Mouse (Mus musculus) G1E (cell line): ENCODE measurements around the gene Als2cr12.

Source experiments
- CTCF ChIP-seq: IDR thresholded peaks from 2 replicates; pipeline ENCODE4 v1.5.1; 2012; ENCODE audit warnings: low read depth, low read length, inconsistent platforms, mixed read lengths
- GATA1 ChIP-seq: IDR thresholded peaks from 2 replicates; pipeline ENCODE4 v1.6.1; 2012; ENCODE audit warnings: borderline replicate concordance, low read length, inconsistent platforms, mixed read lengths

DNA sequence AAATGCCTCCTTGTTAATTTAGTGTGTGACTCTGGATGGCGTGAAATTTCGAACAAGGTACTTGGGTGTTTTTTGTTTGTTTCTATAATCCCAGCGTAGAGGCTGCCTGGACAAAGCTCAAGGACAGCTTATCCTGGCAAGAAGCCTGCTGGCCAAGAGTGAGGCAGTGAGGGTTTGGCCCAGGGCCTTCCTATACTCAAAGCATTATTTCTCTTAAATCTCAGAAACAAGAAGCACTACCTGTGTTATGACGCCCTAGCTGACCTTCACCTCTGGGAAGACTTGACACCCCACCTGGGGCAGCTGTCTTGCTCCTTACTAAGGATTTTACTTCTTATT lies 18.1 kb upstream of the Als2cr12 start:
- TF ChIP-seq CTCF (no peak), GATA1 (no peak)
